Mouse (Mus musculus): Measurements from ENCODE around the gene Pum2.
A peak's percentile ranks its signal among the peaks of the same experiment; 100 is the strongest.

The Pum2 gene

GRCm38 (mm10) chr12:8761058-8761457, 87.1 kb downstream of the Pum2 start:
- no peak for DNase-seq (ENCODE audit: low read depth)

DNA sequence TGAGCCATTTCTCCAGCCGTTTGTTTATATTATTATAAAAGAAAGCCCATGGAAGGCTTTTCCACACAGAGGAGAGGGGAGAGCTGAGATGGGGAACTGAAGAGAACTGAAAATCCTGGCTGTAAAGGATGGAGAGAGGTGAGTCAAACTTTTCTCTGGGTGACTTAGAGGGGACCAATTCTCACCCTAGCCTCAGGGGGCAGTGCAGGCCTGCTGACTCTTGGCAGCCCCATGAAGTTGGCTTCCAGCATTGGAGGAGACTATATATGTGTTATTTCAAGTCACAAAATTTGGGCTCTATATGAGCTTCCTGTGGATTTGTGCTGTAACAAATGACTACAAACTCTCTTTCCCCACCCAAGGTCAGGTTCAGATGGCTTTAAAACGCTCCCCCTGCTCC, 88.7 kb downstream of the Pum2 start:
- no peak for DNase-seq (ENCODE audit: low read depth)

- no peak for DNase-seq (ENCODE audit: low read depth)
Observed at GRCm38 (mm10) chr12:8764221-8764930, 90.4 kb downstream of the Pum2 start.

- DNase-seq (ENCODE audit: low read depth) = peak; percentile 37
Observed at GRCm38 (mm10) chr12:8770946-8771843, 97.3 kb downstream of the Pum2 start, which contains the start of gene Sdc1. TSS of gene Sdc1 (plus strand) at chr12:8771323.

DNA sequence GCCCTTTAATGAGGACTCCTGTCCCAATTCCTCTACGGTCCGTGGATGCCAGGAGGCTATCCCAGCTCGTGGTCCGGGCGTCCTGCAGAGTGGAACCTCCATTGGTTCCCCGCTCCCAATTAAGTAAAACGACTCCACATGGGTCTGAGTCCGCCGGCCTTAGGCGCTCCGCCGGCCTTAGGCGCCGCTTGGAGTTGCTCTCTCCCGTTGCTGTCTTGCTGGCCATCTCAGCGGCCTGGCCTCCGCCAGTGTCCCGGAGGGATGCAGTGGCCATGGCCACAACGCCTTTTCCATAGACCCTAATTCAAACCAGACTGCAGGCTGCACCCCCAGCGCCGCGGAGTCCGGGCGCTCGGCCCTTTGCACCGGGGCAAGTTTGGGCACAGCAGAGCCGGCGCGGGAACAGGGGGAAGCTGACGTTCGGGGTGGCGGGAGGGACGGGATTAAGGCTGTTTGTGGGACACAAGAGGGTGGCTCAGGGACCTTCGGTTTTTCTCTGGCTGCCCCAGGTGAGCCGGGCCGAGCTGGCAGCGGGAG, 98.0 kb downstream of the Pum2 start:
- DNase-seq (ENCODE audit: low read depth) = no peak

GRCm38 (mm10) chr12:8772451-8773143, 98.7 kb downstream of the Pum2 start:
- DNase-seq (ENCODE audit: low read depth) = no peak

GRCm38 (mm10) chr12:8773336-8773735, 99.4 kb downstream of the Pum2 start:
- no peak for DNase-seq (ENCODE audit: low read depth)

DNA sequence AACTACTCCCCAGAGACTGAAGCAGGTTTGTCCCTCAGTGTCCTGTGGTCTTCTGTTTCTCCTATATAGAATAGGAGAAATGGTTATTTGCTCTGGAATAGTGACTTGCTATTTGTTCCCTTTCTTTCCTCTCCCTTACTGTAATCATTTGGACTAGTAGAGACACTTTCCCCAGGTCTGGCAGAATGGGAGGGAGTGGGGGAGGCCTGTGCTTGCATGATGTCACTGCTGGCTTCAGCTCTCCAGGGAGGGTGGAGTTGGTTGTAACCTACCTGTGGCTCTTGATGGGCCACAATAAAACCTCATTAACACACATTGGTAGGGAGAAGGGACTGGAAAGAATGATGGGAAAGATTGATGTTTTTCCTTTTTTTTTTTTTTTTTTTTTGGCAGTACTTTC, 100.2 kb downstream of the Pum2 start:
- no peak for DNase-seq (ENCODE audit: low read depth)

DNA sequence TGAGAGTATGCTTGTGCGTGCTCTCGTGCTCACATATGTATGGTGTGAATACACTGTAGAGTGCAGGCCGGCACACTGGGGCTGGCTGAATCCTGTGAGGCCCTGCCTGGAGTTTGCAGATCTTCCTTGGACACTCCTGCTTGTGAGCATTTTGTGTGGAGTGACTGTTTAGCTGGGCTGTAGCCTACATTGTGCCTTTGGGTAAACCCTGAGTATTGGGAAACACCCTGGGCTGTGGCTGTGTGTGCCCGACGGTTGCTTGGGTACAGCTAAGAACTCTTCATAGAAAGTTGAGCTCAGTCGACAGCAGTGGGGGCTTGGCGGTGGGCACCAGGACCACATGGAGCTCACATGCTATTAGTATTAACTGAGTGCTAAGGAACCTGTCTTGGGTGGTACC, 102.3 kb downstream of the Pum2 start:
- DNase-seq (ENCODE audit: low read depth) = no peak

DNA sequence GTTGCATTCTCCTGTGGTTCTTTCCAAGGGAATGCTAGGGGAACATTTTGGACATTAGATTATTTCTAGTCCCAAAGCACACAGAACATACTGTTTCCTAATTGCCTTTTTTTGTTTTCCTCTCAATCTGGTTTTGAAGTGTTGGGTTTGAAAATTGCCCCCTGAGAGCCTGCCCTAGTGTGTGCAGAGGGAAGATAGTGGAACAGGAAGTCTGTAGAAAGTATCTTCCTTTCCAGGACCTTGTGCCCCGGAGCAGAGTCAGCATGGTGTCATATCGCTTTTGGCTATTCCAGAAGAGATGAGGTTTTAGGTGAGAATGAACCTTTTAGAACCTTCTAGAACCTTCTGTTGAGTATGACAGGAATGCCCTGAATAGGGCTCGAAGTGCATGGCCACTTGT, 102.8 kb downstream of the Pum2 start:
- DNase-seq (ENCODE audit: low read depth) = no peak

DNA sequence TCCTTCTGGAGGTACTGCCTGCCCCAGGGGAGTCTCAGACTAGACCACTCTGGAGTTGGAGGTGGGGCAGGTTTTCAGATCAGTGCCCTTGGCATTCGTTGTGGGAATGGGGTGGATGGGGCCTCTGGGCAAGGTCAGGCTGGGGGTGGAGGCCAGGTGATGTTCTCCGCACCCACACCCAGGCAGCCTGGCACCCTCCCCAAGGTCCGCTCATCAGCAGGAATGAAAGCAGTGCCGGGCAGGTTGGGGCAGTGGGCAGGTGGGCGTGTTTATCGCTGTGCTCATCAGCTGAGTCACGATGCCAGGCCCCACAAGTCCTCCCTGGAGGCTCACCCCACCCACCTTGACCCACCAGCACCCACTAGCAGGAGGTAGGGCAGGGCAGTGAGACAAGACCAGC, 104.2 kb downstream of the Pum2 start:
- DNase-seq (ENCODE audit: low read depth) = no peak

GRCm38 (mm10) chr12:8779851-8780250, 105.9 kb downstream of the Pum2 start:
- no peak for DNase-seq (ENCODE audit: low read depth)

- no peak for DNase-seq (ENCODE audit: low read depth)
Observed at GRCm38 (mm10) chr12:8781121-8781520, 107.2 kb downstream of the Pum2 start.

DNA sequence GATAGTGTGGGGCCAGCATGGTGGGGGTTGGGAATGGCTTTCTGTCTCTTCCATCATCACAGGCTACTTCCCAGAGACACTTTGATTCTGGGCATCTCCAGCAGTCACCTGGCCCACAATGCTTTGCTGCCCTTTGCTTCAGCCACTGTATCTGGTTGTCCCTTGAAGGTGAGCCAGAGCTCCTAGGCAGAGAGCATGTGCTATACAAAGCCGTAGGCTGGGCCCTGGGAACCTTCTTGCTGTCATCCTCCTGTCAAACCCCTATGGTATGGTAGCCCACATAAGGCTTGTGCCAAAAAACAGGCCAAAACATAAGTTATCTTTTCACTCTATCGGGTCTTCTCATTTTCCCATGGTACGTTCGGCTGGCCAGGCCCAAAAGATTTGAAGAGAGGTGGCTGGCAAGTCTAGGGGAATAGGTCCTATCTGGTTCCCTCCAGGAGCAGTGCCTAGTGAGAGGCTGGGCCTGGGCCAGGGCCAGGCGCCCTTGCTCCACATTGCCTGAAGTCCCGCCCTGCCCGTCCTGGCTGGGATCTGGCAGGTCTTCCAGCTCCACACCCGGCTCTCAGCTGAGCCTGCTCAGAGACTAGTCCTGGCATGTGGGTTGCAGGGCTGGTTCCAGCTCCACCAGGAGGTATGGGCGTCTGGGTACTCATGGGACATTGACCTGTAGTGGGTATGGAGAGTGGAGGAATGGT, 107.9 kb downstream of the Pum2 start:
- DNase-seq (ENCODE audit: low read depth) = no peak

GRCm38 (mm10) chr12:8782565-8782964, 108.6 kb downstream of the Pum2 start:
- DNase-seq (ENCODE audit: low read depth) = no peak

GRCm38 (mm10) chr12:8784189-8784588, 110.3 kb downstream of the Pum2 start:
- DNase-seq (ENCODE audit: low read depth) = no peak

GRCm38 (mm10) chr12:8786476-8786875, 112.5 kb downstream of the Pum2 start:
- no peak for DNase-seq (ENCODE audit: low read depth)

- no peak for DNase-seq (ENCODE audit: low read depth)
Observed at GRCm38 (mm10) chr12:8786984-8787730, 113.2 kb downstream of the Pum2 start.

GRCm38 (mm10) chr12:8788469-8788868, 114.5 kb downstream of the Pum2 start:
- no peak for DNase-seq (ENCODE audit: low read depth)

DNA sequence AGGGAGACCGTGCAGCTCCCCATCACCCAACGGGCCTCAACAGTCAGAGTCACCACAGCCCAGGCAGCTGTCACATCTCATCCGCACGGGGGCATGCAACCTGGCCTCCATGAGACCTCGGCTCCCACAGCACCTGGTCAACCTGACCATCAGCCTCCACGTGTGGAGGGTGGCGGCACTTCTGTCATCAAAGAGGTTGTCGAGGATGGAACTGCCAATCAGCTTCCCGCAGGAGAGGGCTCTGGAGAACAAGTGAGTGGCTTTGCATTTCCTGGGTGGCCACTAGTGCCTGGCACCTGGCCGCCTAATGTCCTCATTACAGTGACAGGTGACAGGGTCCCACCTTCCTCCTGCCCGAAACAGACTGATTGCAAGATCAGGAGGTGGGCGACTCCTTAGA, 116.7 kb downstream of the Pum2 start:
- DNase-seq (ENCODE audit: low read depth) = no peak

GRCm38 (mm10) chr12:8793410-8794051, 119.6 kb downstream of the Pum2 start:
- DNase-seq (ENCODE audit: low read depth) = no peak

All from c-Kit-positive CD71-positive TER-119-negative erythroid progenitor cells, embryonic 14.5 days (primary cell).